Mouse (Mus musculus) fat pad, adult 2 months (tissue): ENCODE results near the gene Gm11361.

Experiments
- DNase-seq: peaks from one replicate; pipeline ENCODE4 v3.0.0-alpha.2; 2011; ENCODE audit warnings: low read depth, low spot score; ENCODE audit errors: extremely low read depth

The Gm11361 gene

DNA sequence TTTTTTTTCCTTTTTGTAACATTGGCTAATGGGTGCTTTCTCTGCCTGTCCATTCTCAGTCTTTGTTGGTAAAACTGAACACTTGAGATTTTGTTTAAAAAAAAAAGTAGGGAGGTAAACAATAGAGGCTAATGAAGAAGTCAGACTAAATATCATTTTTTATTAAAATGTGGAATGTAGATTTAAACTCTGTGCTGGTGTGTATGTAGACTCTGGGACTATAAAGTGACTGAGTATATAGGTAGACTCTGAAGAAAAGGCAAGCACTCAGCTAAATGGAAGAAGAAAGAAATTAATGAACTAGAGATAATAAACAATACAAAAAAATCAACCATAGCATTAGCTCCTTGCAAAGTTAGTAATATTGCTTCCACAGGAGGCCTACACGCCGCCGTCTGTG lies at the start of gene Gm11361:
Gene Gm11361, plus strand, starts transcription at position 301 of the 400 bp plus-strand sequence.
- no peak for DNase-seq

DNA sequence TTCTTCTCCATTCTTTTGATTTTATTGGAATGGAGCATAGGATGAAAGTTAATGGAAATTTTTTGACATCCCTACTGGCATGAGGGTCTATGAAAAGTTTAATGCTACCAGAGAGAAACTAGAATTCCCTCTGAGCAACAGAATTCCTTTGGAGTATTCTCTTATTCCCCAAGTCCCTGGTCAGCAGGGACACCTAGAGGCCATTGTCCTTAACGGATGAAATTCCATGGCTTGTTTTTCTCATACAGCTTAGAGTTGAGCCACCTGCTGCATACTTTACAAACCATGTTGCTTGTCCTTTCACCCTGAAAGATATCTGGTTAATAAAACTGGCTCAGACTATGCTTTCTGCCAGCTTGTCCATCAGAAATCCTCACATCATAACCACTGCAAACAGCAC lies 7.1 kb downstream of the Gm11361 start:
- no peak for DNase-seq

DNA sequence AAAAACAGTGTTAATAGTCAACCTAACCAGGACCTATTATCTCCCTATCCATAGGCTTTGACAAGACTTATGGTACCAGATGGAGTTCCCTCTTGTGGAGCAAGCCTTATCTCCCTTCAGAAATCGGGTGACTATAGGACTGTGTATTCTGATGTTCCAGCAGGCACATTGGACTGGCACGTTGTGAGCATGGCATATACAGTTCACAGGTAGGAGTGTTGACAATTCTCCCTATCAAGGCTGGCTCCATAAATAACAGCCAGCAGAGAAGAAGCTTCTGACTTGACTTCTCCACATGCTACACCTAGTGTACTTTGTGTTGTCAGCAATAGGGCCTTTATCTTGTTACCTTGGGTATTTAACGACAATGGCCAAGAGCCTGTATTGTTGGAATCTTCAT lies 30.0 kb downstream of the Gm11361 start:
- DNase-seq: no peak

DNA sequence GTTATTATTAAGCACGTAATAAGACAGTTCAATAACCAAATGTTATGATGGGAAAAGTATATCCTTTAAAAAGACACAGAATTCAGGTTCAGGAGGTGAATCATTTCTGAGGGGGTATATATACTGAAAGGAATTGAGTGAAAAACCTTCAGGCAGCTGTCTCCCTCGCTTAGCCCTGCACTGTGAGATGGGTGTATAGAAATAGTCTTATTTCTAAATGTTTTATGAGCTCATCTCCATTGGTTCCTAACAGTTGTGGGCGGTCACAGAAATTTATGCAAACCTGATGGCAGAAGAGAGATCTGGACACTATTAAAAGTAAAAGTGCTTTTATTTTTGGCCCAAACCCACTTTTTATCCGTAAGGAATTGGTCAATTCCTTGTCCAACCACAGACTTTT lies 36.9 kb downstream of the Gm11361 start:
- no peak for DNase-seq

DNA sequence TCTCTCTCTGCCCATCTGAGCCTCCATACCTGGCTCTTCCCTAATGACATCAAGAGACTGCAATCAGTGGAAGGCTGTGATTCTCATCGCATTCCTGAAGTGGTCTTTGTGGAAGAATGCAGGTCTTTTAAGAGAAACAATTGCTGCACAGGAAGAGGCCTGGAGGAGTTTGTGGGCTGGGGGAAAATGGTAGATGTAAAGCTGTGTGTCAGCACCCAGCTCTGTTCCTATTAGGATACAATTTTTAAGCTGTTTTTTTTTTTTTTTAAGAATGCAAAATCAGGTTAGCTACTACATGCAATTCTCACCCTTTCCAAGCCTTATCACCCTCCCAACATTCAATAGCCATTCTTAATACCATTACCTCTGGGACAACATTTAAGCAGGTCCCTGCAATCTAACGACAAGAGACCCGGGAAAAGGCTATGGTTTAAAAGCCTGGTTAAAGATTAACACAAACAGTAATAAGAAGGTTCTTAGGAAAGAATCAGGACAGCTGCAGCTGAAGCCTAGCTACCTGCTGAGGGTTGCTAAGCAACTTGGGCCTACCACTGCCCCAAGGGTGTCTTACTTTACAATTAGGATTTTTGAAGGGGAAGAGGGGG lies 37.5 kb downstream of the Gm11361 start:
- DNase-seq: no peak

DNA sequence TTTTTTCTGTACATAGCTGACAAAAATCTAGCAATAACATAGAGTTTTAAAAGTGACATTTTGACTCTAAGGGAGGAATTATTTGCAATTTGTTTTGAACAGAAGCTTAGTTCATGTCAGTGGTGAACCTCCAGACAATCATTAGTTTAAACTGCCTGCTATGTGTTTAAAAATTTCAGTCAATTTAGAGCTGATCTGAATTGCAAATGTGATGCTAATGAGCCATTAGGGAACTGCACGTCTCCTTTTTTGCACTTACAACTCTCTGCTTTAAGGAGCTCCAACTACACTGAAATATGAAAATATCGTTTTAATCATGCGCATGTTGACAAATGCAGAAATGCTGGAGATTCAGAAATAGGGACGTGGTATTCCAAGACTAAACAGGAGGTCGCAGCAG lies 38.2 kb downstream of the Gm11361 start:
- DNase-seq: no peak

DNA sequence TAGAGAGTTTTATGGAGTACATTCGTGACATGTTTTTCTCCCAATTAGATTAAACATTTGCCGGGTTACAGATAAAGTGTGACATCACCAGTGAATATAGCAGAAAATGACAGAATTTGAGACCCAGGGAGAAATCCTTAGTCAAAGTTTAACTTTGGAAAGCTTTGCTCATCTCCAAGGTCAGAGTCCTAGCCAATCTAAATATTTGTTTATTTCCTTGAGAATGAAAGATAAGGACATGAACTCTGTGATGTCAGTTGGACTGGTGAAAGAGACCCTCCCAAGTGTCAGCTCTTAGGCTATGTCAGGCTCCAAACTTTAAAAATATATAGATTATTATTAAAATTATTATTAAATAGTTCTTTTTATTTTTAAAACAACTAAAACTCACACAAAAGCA lies 39.8 kb downstream of the Gm11361 start:
- DNase-seq: no peak

DNA sequence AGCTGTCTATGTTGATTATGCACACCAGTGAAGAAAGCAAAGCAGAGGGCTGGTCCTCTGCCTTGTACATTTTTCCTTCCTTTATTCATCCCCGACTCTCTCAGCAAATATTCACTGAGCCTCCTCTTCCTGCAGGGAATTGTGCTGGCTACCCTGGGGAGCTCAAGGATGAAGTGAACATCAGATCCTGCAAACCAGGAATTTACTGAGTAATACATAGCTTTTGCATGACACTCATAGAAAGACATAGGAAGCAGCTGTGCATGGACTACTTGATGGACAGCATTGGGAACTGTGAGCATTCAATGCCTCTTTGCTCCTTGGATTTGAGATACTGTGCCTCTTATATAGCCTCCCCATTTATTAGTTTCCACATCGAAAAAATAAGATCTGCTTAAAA lies 40.2 kb downstream of the Gm11361 start:
- DNase-seq: no peak
